Mouse (Mus musculus) G1E (cell line): Measurements from ENCODE around the gene Gm10382. TPM values are rescaled to one million over a fixed set of nuclear protein-coding genes. Genes with fewer than 3 reads are reported as not detected.
A peak's percentile ranks its signal among the peaks of the same experiment; 100 is the strongest.
"Not testable (repeated sequence)": the region's sequence is repeated elsewhere in the genome, so short reads cannot be mapped to it uniquely, and the experiment has no call there.

Experiments
- ATAC-seq: 2 replicates; pipeline ENCODE4 v1.8.0; 2016; ENCODE audit warnings: mild to moderate bottlenecking; ENCODE audit not compliant: insufficient number of reproducible peaks, poor library complexity, low FRiP score, severe bottlenecking; ENCODE audit errors: extremely low read depth
- DNase-seq: peaks from one replicate; pipeline ENCODE4 v3.0.0; 2012; ENCODE audit warnings: low spot score
- H3K27me3 ChIP-seq: 2 replicates; pipeline ENCODE4 v1.6.1; 2012; ENCODE audit warnings: mild to moderate bottlenecking, low read length, inconsistent platforms; ENCODE audit not compliant: insufficient read depth
- H3K36me3 ChIP-seq: replicated peaks from 2 replicates; pipeline ENCODE3; 2012; ENCODE audit warnings: mild to moderate bottlenecking, inconsistent platforms
- H3K4me1 ChIP-seq: 2 replicates; pipeline ENCODE4 v1.6.1; 2012; ENCODE audit warnings: low read depth, low read length, inconsistent platforms, mixed read lengths; ENCODE audit not compliant: insufficient read depth
- H3K4me3 ChIP-seq: 2 replicates; pipeline ENCODE4 v1.5.1; 2012; ENCODE audit warnings: low read depth, mild to moderate bottlenecking, inconsistent platforms, low read length, moderate library complexity, mixed read lengths
- H3K9me3 ChIP-seq: replicated peaks from 2 replicates; pipeline ENCODE4 v1.6.1; 2012; ENCODE audit warnings: inconsistent platforms
- CTCF ChIP-seq: IDR thresholded peaks from 2 replicates; pipeline ENCODE4 v1.5.1; 2012; ENCODE audit warnings: low read depth, low read length, inconsistent platforms, mixed read lengths
- GATA1 ChIP-seq: IDR thresholded peaks from 2 replicates; pipeline ENCODE4 v1.6.1; 2012; ENCODE audit warnings: borderline replicate concordance, low read length, inconsistent platforms, mixed read lengths
- GATA2 ChIP-seq: IDR thresholded peaks from 2 replicates; pipeline ENCODE4 v1.6.1; 2012; ENCODE audit warnings: low read depth, low read length, inconsistent platforms, borderline replicate concordance
- POLR2AphosphoS5 ChIP-seq: IDR thresholded peaks from 2 replicates; pipeline ENCODE4 v1.6.1; 2012; ENCODE audit warnings: low read depth, low read length, inconsistent platforms; ENCODE audit not compliant: insufficient replicate concordance
- TAL1 ChIP-seq: conservative IDR thresholded peaks from 2 replicates; pipeline ENCODE4 v1.6.1; 2012; ENCODE audit warnings: low read depth, low read length, inconsistent platforms, mixed read lengths
- polyA plus RNA-seq: library from polyadenylated mRNA; stranded (reverse); fragments of >175 nt; gene quantifications from 2 replicates; pipeline ENCODE4 v1.2.3, GENCODE M21; 2012
- total RNA-seq, 2 experiments: library from RNA; stranded (forward) in 1 of 2; stranded (reverse) in 1 of 2; fragments of 200-1000 nt in 1 of 2; fragments of >200 nt in 1 of 2; fragmentation: Nextera tagmentation in 1 of 2; gene quantifications; 2 replicates each; pipeline ENCODE4 v1.2.3; 2014 to 2017

Gm10382 gene
- total and polyA plus RNA-seq, 3 experiments = 0.22 TPM; not detected in 2

DNA sequence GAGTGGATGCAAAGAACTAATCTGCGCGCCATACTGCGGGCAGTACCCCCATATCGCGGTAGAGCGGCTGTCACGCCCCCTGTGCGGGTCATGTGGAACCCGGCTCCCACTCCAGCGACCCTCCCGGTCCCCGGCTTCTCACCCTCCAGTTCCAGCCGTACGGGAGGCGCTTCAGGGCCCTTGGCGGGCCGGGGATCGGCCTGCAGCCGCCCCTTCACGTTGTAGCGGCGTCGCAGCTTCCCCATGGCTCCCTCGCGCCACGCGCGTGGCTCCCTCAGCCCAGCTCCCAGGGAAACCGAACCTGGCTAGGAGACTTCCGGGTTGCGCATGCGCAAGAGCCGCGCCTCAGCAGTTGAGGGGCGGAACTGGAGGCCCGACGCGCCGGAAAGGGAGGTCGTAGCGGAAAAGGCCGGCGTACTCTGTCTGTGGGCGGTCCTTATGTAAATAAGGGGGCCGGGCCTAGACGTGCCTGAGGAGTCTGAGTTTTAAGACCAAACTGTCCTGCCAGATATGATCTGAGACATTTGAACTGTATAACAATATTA is 44.7 kb downstream of the Gm10382 start, which contains the start of gene Dhx37:
Gene Dhx37, minus strand, starts transcription at position 329 of the 545 bp plus-strand sequence.
- peak within 1 kb of the TSS; percentile 94 for H3K4me3 ChIP-seq
- H3K4me1 ChIP-seq = peaks cover 24% of the 10 kb centered on the region
- peaks cover 40% of the 10 kb centered on the region for H3K36me3 ChIP-seq
- DNase-seq (peak; percentile 94), ATAC-seq (peak; percentile 99)
- no peaks in the 10 kb centered on the region for H3K9me3 ChIP-seq
- TF ChIP-seq GATA1 (no peak), TAL1 (no peak), POLR2AphosphoS5 (no peak), GATA2 (no peak), CTCF (no peak)
- no peaks in the 10 kb centered on the region for H3K27me3 ChIP-seq

DNA sequence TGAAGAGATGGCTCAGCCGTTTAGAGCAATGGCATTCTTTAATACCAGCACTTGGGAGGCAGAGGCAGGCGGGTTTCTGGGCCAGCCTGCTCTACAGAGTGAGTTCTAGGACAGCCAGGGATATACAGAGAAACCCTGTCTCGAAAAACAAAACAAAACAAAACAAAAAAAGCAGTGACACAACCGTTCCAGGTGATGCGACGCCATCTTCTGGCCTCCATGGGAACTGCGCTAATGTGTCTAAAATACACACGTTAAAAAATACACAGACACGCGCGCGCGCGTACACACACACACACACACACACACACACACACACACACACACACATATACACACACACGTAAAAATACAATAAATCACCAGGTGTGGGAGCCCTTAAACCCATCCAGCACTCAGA is 45.2 kb downstream of the Gm10382 start:
- Histone ChIP-seq H3K4me1 (peaks cover 23% of the 10 kb centered on the region), H3K36me3 (peaks cover 35% of the 10 kb centered on the region), H3K4me3 (peak overlapping the region; percentile 94; the same call in 1 of the 2 replicates)
- not testable (repeated sequence) for H3K27me3 ChIP-seq, DNase-seq, ATAC-seq, H3K9me3 ChIP-seq
- peak; percentile 13; the same call in 1 of the 2 replicates for TF ChIP-seq CTCF

Other genes with a start within 250 kb of the Gm10382 start
- gene Ncor2, start 210.1 kb upstream of the Gm10382 start, total RNA-seq (2014; fragmentation: Nextera tagmentation) = not detected in 2 replicates
- gene Ncor2, start 210.1 kb upstream of the Gm10382 start, total RNA-seq (2017) = not detected in 2 replicates
- 0.09 and 0.10 TPM in 2 replicates for gene Ncor2, start 210.1 kb upstream of the Gm10382 start, polyA plus RNA-seq
- gene Scarb1, start 48.2 kb upstream of the Gm10382 start, total RNA-seq (2014; fragmentation: Nextera tagmentation) = 68.3 and 87.9 TPM in 2 replicates
- gene Scarb1, start 48.2 kb upstream of the Gm10382 start, total RNA-seq (2017) = 38.0 and 42.9 TPM in 2 replicates
- gene Scarb1, start 48.2 kb upstream of the Gm10382 start, polyA plus RNA-seq = 37.4 and 43.7 TPM in 2 replicates
- 477 and 495 TPM in 2 replicates for gene Ubc, start 880 bp downstream of the Gm10382 start, total RNA-seq (2014; fragmentation: Nextera tagmentation)
- 212 and 267 TPM in 2 replicates for gene Ubc, start 880 bp downstream of the Gm10382 start, total RNA-seq (2017)
- gene Ubc, start 880 bp downstream of the Gm10382 start, polyA plus RNA-seq = 28.0 and 92.4 TPM in 2 replicates
- gene Dhx37, start 44.8 kb downstream of the Gm10382 start, total RNA-seq (2014; fragmentation: Nextera tagmentation) = 29.0 and 30.3 TPM in 2 replicates
- gene Dhx37, start 44.8 kb downstream of the Gm10382 start, total RNA-seq (2017) = 32.2 and 36.5 TPM in 2 replicates
- 112 and 117 TPM in 2 replicates for gene Dhx37, start 44.8 kb downstream of the Gm10382 start, polyA plus RNA-seq
- 76.6 and 83.4 TPM in 2 replicates for gene Bri3bp, start 52.2 kb downstream of the Gm10382 start, total RNA-seq (2014; fragmentation: Nextera tagmentation)
- 13.5 and 14.6 TPM in 2 replicates for gene Bri3bp, start 52.2 kb downstream of the Gm10382 start, total RNA-seq (2017)
- 50.1 and 51.7 TPM in 2 replicates for gene Bri3bp, start 52.2 kb downstream of the Gm10382 start, polyA plus RNA-seq
- 3.3 and 4.4 TPM in 2 replicates for gene Aacs, start 86.5 kb downstream of the Gm10382 start, total RNA-seq (2014; fragmentation: Nextera tagmentation)
- gene Aacs, start 86.5 kb downstream of the Gm10382 start, total RNA-seq (2017) = 15.3 and 15.7 TPM in 2 replicates
- 27.1 and 28.3 TPM in 2 replicates for gene Aacs, start 86.5 kb downstream of the Gm10382 start, polyA plus RNA-seq
- 0.19 TPM in 1 of 2 replicates, not detected in the other for gene Tmem132b, start 142.5 kb downstream of the Gm10382 start, total RNA-seq (2014; fragmentation: Nextera tagmentation)
- gene Tmem132b, start 142.5 kb downstream of the Gm10382 start, total RNA-seq (2017) = 0.11 TPM in 1 of 2 replicates, not detected in the other
- not detected in 2 replicates for gene Tmem132b, start 142.5 kb downstream of the Gm10382 start, polyA plus RNA-seq